Mouse (Mus musculus) megakaryocyte-erythroid progenitor cell, adult 5-6 weeks (primary cell): ENCODE measurements around the gene Slc36a1. TPM values are rescaled to one million over a fixed set of nuclear protein-coding genes. Genes with fewer than 3 reads are reported as not detected.

Experiments used
- ATAC-seq: replicated peaks from 2 replicates; pipeline ENCODE4 v1.8.0; 2016; ENCODE audit warnings: mild to moderate bottlenecking, inconsistent platforms; ENCODE audit not compliant: severe bottlenecking, poor library complexity, low FRiP score, low TSS enrichment
- total RNA-seq, 2 experiments: library from RNA; stranded (forward) in 1 of 2; stranded (reverse) in 1 of 2; fragments of 200-1000, 215-1000 nt in 1 of 2; fragments of >200 nt in 1 of 2; fragmentation: Nextera tagmentation in 1 of 2; gene quantifications; 2 replicates each; pipeline ENCODE4 v1.2.3; 2014 to 2017

The Slc36a1 gene
- total RNA-seq, 2 experiments from 2014 or later = 3.0 to 9.1 TPM

DNA sequence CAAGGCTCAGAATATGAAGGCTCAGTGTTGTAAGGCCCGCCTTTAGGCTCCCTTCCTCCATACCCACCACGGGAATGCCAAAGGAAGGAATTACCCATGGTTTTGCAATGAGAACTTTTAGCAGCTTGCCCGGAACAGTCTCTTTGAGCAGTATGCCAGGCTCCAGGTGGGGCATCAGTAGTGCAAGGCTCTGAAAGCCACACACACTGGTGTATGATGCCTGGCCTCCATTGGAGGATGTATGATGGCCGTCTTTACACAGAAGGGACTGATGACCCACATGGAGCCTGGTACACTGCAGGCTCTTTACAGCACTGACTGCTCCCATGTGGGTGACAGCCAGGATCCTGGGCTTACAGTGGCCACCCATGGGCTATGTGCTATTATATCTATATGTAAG is 57.0 kb downstream of the Slc36a1 start:
- no peak for ATAC-seq

DNA sequence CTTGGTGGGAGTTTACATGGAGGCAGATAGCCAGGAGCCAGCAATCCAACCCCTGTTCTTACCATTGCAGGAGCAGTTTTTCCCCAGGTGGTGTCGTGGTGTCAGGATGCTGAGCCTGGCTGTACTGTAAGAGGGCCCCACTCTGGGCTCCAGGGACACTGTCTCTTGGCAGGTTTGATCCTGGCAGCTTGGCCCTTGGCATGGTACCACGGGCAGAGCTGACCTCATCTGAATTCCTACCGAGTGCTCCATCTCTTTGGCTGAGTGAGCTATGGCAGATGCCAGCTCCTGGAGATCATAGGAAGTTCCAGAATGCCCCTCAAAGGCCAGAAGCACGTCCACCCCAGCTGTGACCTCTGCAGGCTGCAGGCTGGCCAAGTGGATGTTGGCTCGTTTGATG is 57.9 kb downstream of the Slc36a1 start:
- no peak for ATAC-seq

DNA sequence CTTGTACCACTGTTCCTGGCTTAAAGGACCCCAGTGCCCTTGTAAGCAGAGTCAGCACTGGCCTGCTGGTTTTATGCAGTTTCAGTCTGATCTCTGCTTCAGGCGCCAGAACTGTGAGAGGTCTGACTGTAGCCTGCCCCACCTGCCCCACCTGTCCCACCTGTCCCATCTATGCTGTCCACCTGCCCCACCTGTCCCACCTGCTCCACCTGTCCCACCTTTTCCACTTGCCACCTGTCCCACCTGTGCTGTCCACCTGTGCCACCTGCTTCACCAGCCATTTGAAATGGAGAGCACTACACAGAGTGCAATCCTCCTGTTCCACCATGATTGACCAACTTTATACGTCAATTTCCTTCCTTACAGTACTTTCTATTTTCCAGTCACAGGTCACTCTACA is 60.2 kb downstream of the Slc36a1 start:
- no peak for ATAC-seq

DNA sequence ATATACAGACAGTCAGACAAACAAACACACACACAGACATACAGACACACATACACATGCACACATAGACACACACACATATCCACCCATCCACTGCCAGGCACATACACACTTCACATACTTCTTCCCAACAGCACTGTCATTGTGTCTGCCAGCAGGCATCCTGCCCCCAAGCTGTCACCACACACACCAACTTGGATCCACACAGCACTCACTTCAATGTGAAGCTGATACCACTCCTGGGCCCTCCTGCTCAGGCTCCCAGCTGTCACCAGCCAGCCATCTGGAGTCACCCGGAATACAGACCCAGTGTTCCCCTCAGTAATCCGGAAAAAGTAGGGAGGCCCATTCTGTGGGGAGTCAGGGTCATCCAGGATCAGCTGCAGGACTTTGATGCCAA is 61.5 kb downstream of the Slc36a1 start:
- no peak for ATAC-seq

DNA sequence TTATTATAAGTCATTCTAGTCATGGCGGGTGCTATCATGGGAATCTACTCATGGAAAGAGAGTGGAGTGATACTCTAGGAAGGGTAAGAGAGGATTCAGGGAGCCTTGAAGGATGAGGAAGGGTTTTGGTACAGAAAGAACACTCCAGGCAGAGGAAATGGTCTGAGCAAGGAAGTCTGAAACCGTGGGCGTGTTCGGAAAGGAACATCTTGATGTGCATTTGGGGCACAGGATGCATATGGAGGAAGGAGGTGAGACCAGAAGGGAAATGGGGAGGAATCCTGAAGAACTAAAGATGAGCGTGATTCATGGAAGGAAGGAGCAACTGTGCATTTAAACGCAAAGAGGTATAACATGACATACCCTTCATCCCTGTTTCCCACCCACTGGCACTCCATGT is 64.4 kb downstream of the Slc36a1 start:
- no peak for ATAC-seq

DNA sequence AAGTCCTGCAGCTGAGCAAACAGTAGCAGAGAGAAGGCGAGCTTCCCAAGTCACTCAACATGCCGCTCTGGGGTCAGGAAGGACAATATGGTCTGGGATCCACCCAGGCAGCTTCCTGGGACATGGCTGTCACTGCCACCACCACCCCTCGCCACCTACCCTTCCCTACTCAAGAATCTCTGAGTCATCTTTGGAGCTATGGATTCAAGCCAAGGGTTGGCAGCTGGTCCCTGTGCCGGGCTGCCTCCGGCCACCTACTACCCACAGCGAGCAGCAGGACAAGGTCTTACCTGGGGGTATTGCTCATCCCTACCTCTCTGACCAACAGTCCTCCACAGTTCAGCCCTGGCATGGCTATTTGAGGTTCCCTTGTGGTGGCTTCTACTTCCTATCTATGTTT is 70.6 kb downstream of the Slc36a1 start:
- ATAC-seq = no peak

Other genes with a start within 250 kb of the Slc36a1 start
- 16.7 and 17.8 TPM in 2 replicates for gene Tnip1, start 241.4 kb upstream of the Slc36a1 start, total RNA-seq (2014; fragmentation: Nextera tagmentation)
- 12.5 and 12.8 TPM in 2 replicates for gene Tnip1, start 241.4 kb upstream of the Slc36a1 start, total RNA-seq (2017)
- gene Anxa6, start 170.9 kb upstream of the Slc36a1 start, total RNA-seq (2014; fragmentation: Nextera tagmentation) = 18.3 and 28.5 TPM in 2 replicates
- 25.3 and 26.7 TPM in 2 replicates for gene Anxa6, start 170.9 kb upstream of the Slc36a1 start, total RNA-seq (2017)
- gene Ccdc69, start 126.2 kb upstream of the Slc36a1 start, total RNA-seq (2014; fragmentation: Nextera tagmentation) = 4.8 and 8.8 TPM in 2 replicates
- 9.6 and 15.9 TPM in 2 replicates for gene Ccdc69, start 126.2 kb upstream of the Slc36a1 start, total RNA-seq (2017)
- 6.2 and 8.6 TPM in 2 replicates for gene Gm2a, start 106.2 kb upstream of the Slc36a1 start, total RNA-seq (2014; fragmentation: Nextera tagmentation)
- gene Gm2a, start 106.2 kb upstream of the Slc36a1 start, total RNA-seq (2017) = 9.0 and 16.7 TPM in 2 replicates
- not detected in 2 replicates for gene Slc36a3, start 52.6 kb upstream of the Slc36a1 start, total RNA-seq (2014; fragmentation: Nextera tagmentation)
- not detected in 2 replicates for gene Slc36a3, start 52.6 kb upstream of the Slc36a1 start, total RNA-seq (2017)
- gene Slc36a2, start 19.3 kb upstream of the Slc36a1 start, total RNA-seq (2014; fragmentation: Nextera tagmentation) = not detected in 2 replicates
- gene Slc36a2, start 19.3 kb upstream of the Slc36a1 start, total RNA-seq (2017) = not detected in 2 replicates
- gene Fat2, start 132.2 kb downstream of the Slc36a1 start, total RNA-seq (2014; fragmentation: Nextera tagmentation) = not detected in 2 replicates
- gene Fat2, start 132.2 kb downstream of the Slc36a1 start, total RNA-seq (2017) = not detected in 2 replicates
- gene Sparc, start 218.8 kb downstream of the Slc36a1 start, total RNA-seq (2014; fragmentation: Nextera tagmentation) = not detected in 2 replicates
- gene Sparc, start 218.8 kb downstream of the Slc36a1 start, total RNA-seq (2017) = not detected in 2 replicates